Mouse (Mus musculus) lung, postnatal 4 days (tissue): ENCODE data around the gene Ank3.

ENCODE experiments used
- DNase-seq, 2 experiments: peaks; one replicate each; pipeline ENCODE4 v3.0.0; 2021

Ank3 gene

DNA sequence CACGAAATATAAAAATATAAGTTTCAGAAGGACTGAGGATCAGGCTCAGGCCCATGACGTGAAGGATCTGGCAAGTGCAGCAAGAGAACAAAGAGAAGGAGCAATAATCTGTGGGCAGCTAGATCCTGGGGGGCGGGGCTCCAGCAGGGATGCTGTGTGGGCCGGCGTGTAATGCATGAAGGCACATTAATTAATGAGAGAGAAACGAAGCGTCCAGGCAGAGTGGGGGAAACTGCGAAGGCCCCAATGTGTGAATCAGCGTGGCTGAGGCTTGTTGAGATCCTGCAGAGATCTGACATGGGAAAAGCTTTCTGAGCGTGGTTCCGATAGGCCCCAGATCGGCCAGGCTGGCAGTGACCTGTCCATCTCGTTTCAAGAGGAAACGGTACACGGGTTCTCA is 279.7 kb downstream of the Ank3 start:
- no peak for DNase-seq

DNA sequence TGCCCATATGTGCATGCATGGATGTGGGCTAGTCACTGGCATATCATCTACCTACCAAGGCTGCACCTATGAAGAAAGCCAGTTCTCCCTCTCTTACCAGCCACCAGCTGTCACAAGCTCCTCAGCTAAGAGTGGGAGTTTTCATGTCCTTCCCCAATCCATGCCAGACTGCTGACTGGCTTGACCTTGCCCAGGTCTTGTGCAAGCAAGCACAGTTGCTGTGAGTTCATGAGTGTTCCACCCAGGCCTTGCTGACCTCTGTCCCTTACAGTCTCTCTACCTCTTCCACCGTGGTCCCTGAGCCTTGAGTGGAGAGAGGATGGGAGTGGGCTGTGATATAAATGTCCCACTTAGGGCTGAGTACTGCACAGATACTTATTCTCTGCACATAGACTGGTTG is 287.8 kb downstream of the Ank3 start:
- no peak for DNase-seq

DNA sequence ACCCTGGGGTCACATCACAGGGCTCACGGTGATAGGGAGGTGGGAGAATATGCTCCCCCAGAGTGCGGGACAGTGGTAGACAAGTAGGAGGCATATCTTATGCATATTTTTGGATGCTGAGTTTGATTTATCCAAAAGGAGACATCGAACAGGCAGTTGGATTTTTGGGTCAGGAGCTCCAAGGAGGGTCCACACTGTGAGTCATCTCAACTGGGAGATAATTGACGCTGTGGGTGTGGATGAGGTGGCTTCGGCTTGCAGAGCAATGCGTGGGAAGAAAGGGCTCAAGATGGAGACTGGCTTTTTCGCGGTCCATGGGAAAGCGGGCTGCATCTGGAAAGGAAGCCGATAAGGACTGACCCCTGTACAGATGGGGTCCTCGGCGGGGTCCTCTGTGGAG is 290.5 kb downstream of the Ank3 start:
- DNase-seq, result no peak

DNA sequence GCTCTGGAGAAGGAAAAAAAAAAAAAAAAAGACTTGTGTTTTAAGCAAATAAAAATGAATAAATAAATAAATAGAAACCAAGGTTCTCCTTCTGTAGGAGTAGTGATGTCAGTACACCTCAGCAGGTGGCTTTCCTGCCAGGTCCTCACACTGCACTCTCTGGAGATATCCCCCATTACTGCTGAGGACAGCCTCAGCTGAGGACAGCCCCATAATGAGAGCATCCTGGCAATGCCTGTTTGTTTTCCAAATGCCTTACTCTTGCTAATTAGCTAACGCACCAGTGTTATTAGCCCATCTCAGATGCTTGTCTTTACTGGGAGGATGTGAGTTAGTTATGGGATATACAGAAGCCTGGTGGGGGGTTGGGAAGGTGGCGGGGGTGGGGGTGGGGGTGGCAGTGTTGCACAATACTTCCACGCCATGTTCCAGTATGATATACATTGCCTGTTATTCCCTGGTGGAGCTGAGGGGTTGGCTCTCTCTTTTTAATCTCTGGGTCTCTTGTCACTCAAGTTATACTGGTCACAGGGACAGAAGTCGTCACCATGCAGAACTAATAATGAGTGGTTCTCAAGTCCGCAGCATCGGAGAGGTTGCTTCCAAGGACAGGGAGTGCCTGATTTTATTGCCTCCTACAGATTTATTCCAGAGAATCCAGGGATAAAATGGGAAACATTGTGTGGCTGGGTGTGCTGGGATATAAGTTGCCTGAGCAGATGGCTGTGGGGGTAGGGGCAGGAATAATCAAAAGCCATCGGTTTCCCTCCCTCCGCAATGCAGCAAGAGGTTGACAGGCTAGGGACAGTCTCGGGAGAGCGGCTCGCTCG is 291.8 kb downstream of the Ank3 start:
- no peak for DNase-seq

DNA sequence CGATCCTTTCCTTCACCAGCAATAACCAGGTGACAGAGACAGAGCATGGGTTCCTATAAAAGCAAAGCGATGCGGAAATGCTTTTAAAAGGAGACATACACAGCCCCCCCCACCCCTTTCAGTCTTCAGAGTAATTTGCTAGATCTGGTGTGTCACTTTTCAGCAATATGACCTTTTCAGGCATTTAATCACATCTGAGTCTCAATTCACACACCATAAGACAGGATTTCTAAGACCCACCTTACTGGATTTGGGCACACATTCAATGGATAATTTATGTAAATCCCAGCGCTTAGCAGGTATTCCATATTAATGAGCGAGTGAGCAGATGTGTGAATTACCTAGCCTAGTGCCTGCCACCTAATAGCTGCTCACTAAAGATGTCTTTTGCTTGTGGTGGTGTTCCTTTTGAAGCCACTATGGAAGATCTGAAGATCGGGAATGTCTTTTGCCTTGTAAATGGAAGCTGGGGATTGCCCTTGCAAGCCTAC is 292.4 kb downstream of the Ank3 start:
- no peak for DNase-seq

DNA sequence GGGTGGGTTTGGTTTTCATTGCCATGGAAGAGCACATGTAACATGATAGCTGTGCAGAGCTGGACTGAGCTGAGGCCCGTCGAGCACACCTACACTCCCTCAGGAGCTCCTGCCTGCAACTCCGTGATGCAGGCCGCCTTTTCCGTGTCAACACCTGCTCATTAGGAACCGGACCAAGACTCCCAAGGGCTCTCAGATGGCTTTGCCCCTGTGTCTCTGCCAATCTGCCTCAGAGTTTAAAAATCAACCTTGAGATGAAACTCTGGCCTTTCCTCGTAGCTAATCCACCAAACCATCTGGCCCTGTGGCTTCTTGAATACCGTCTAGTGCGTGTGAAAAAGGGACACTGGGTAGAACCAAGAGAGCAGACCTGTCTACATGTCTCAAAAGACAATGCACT is 297.4 kb downstream of the Ank3 start:
- no peak for DNase-seq

DNA sequence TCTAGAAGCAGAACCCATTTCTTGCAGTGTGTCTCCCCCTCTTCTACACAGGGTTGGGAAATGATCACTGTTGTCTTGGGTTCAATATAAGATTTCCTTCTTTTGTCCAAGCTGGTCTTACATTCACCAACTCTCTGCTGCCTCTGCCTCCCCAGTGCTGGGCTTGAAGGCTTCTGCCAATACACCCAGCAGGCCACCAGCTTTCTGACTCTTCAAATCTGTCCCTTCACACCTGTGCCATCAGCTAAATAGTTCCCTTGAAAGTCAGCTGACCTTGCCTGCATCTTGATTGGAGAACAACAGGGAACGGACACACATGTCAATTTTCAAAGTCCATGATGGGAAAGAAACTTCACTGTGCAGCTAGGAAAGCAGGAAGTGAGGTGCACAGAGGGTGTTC is 300.1 kb downstream of the Ank3 start:
- DNase-seq, result no peak

DNA sequence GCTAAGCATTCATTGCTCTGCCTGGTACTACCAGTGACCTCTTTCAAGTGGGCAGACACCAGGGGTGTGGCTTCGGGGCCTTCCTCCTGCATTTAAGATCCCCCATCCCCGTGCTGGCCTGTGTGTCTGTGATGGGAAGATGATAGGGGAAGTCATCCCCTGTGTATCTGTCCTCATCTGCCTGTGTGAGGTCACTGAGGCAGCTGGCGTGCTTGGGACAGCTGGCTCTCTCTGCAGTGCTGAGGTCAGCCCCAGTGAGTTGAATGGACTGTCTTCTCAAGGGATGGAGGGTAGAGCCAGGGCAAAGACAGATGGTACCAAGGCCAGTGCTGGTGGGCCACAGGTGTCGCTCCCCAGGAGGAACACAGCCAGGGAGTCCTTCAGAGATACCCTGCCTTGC is 302.7 kb downstream of the Ank3 start:
- no peak for DNase-seq

DNA sequence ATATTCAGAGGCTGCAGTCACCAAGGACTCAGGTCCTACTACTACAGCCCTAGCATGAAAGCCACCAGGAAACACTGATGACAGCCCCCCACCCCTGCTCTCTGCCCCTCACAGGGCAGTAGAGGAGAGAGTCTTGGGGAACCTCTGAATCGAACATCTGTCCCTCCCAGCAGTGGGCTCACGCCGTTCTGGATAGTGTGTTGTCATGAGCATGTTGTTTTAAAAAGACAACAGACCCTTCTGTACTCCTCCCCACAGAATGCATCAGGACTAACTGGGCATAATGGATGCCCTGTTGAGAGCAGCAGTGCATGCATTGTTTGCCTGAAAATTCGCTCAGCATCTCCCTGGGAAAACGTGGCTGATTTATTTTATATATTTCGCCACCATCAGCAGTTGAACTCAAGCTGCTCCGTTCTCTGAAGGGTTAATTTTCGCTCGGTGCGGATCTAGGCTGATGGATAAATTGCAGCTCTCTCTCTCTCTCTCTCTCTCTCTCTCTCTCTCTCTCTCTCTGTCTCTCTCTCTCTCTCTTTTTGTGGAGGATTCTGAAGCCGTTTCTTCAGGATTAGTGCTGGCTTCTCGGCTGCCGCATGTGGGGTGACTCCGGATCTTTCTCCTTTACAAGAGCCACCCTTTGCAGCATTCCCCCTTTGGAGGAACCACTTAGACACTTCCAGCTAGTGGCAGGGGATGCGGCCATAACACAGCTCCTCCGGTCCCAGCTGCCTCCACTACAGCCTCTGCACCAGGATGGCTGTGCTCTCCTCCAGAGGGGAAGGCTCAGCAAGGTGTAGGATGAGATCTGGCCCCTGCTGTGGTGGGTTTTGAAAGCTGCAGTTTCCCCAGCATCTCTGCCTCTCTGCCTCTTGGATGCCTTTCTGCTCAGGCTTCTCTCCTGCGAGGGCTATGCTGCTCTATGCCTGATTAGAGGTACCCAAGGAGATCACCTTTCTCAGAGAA is 307.5 kb downstream of the Ank3 start:
- DNase-seq, result no peak

DNA sequence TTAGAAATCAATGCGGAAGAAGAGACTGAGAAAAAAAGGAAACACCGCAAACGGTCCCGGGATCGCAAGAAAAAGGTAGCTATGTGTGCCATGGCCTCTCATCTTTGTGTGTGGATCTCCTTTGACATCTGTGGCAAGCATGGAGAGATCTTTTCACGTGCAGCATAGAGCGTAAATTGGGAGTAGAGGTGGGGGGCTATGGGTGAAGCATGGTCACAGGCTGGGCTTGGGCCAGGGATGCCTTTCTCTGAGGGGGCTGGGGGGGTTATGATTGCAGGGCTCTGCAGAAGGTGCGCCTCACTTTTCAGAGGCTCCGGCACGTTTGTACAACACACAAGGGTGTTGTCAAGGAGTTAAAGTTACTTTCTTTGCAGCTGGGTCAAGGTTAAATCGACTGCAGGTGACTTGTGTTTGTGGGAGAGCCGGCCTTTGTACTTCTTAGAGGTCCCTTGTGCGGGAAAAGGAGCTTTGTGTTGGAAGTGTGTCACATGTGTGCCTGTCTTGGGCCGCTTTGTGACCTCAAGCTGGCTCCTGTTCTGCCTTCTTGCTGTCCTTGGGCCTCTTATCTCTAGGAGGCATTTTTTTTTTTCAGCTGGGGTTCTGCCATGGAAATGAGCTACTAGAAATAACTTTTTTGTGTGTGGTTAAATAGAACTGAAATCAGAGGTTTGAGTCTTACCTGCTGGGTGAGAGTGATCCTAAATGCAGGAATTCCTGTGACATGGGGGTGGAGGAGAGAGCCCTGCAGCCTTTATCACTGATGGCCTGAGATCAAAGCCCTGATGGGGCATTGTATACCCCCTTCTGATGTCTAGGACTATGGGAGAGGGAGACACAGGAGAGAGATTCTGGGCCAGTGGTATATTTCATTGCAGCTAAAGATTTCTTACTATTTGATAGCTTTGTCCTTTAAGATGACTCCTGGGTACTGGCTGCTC is 308.5 kb downstream of the Ank3 start:
- no peak for DNase-seq

DNA sequence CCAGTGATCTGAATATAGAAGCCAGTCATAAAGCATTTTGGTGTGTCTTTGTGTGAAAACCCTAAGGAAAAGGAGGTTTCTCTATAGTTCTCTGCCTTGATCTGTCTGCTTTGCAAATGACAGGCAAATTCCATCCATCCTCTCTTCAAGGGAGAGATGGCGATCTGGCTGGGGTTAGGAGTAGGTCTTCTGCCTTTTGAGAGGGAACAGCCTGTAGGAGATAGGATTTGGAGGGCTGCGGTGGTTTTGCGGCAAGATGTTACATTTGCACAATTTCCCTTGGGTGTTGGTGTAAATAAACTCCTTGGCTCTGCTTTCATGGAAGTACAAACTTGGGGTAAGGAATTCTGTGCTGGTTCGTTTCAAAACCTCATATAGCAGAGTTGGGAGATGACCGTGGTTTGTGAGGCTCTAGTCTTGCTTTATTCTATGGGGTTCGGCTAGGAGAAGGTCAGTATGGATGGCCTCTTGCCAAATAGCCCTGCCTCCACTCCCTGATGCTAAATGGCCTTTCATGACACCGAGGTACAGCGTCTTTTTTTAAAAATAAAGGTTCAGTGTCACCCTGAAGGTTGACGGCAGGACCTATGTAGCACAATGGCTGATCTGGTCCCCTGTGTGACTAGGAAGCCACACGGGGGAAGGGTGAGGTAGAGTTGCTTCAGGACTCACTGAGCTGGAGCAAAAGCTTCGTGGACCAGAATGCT is 309.4 kb downstream of the Ank3 start:
- DNase-seq, result no peak

DNA sequence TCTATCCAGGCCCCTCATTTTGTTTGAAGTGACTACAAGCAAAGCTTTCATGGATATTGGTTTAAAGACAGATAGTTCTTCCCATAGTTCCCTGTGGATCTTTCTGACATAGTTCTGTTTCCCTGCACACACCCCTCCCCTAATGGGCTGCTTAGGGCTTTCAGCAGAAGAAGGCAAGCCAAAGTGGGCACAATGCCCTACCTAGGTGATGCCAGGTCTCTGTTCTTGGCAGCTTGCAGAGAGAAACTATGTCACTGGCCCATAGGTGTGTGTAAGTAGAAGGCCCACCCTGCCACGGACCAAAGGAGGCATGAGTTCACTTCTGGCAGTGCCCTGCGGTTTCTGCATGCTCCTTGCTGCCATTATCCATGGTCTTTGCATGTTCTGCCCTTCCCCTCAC is 311.1 kb downstream of the Ank3 start:
- DNase-seq, result no peak

DNA sequence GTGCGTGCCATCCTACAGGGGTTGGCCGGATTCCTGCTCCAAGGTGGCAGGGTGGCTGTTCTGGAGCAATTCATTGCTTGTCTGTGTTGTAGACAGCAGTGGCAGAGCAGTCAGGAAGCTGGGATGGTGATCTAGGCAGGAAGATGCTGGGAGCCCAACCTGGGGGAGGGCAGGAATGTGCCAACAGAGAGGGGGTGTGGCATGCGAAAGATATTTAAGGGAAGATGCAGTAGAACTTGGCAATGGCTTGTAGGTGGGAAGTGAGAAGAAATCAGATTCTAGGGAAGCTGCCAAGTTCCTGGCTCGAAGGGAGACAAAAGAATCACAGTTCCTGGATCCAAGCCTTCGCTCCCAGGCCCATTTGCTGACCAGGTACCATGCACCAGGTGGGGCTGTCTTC is 312.2 kb downstream of the Ank3 start:
- DNase-seq, result no peak

DNA sequence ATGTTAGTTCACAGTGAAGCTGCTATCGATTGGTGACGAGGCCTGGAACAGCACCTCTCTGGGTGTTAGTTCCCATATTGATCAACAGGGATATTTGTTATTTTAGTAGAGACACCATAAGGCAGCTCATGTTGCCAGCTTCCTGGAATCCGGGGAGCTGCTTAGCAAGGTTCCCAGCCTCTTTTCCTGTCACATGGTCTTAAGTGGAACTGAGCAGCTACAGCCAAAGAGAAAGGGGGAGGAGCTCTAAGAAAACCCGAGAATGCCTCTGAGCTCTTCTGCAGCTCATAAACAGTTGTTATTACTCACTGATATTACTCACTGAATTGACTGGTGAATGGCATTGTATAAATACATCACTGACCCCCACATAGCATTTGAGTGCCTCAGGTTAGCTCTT is 318.3 kb downstream of the Ank3 start:
- no peak for DNase-seq

DNA sequence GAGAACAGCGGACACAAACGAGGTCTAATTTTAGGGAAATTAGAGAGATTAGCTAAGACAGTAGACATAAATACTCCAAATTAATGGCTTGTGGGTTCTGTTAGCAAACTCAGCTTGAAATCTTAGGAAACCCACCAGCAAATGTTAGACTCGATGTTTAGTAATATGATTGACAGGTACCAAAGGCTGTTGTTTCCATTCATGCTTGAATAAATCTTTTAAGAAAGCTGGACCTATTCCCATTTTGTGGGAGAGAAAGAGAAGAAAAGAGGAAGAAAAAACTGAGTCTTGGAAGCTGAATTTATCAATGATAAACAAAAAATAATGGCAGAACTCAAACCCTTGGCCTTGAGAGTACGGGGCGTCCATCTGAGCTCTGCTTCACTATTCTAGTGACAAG is 320.8 kb downstream of the Ank3 start:
- DNase-seq, result no peak

DNA sequence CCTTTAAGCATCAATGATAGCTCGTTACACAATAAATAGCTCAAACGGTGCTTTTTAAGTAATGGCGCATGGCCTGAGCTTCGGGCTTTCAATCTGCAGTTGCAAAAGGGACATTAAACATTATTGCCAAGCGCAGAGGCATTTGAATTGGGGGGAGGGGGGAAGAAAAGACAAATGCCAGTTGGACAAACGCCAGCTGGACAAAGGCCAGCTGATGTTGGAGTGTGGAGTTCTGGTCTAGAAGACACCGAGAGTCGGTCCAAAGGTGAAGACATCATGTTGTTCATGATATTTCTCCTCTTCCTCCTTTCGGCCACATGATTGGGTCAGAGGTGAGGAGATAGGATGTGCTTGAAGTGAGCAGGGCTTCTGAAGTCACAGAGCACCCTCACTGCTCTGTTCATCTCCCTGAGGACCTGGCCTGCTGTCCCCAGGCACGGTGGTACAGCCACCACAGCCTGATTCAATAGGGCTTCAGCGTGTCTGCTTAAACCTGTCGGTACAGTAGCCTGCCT is 321.4 kb downstream of the Ank3 start:
- peak; percentile 11 to 32 for DNase-seq

DNA sequence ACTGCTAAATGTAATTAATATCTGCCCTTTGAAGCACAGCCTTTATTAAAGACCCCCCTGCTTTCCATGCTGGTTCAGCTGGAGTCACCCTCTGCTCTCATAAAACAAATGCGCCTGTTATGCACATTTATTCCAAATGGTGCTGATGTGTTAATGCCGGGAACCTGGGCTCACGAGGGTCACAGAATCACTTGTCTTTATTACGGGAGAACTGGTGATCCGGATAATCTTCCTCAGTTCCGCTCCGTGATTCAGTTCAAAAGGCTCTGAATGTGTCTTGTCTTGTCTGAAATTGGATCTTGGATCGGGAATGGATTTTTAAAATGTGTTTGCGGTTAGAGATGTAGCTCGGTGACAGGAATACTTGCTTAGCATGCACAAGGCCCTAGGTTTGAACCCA is 321.9 kb downstream of the Ank3 start:
- DNase-seq, result no peak

DNA sequence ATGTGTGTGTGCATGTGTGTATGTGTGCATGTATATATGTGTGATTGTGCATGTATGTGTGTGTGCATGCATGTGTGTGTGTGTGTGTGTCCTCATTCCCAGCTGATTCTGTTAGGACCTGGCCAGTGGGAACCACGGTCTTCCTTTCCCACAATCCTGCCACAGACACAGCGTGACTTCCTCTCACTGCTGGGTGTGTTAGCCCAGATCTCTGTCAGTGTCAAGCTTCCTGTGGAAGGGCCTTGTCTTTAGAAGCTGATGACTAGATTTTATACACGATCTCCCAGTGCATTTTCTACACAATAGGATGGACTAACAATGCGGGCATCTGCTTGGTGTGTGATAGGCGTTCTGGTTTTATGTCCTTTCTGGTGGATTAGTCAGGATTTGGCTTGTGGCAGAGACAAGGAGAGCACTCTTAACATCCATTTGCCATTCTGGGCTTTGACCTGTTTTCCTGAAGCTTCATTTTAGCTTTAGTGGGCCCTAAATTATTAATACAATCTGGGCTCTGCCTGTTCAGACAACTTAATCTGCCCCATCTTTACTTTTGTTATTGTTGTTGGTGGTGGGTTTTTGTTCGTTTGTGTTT is 322.4 kb downstream of the Ank3 start:
- no peak for DNase-seq

DNA sequence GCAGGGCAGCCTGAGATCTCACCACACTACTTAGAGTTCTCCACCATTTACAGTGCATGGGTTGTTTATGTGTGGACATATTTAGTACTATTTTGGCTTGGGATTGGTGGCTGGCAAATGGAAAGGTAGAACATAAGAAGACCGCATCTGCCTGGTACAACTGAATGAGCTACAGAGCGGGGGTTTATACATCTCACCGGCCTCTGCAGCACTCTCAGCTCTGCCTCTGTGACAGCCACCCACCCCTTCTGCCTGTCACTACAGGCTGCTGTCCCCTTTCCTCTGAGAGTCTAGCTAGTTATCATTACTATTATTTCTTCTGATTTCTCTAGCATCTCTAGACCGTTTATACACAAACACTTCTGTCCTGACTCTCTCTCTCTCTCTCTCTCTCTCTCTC is 325.6 kb downstream of the Ank3 start:
- no peak for DNase-seq

DNA sequence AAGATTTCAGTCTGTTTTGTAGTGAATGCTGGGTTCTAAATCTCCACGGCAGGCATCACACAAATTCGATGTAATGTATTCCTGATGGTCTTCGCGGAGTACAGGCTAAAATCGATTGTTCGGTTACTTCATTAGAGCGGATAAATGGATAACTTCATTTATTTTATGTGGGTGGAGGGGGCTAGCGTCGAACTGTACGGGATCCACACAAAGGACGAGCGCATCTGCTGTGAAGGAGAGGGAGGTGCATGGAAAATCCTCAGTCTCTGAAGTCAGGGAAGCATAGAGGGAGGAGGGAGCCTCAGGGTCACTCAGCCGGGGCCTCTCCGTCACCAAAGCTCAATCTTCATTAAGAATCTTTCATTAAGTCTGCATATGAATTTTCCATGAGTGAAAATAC is 326.5 kb downstream of the Ank3 start:
- no peak for DNase-seq

DNA sequence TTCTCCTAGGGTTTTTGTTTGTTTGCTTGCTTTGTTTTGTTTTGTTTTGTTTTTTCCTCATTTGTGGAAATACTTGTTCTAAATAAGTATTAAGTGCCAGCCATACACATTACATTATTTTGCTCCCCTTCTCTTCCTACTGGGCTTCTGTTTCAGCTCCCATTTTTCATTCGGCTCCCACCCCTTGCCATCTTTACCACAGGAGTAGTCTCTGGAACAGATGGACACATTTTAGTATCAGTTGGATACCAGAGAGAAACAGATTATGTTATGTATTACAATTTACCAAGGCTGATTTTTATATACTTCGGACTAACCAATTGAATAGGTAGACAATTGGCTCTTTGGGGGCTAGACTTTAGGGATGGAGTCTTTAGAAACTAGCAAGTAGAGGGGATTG is 327.7 kb downstream of the Ank3 start:
- DNase-seq, result no peak

DNA sequence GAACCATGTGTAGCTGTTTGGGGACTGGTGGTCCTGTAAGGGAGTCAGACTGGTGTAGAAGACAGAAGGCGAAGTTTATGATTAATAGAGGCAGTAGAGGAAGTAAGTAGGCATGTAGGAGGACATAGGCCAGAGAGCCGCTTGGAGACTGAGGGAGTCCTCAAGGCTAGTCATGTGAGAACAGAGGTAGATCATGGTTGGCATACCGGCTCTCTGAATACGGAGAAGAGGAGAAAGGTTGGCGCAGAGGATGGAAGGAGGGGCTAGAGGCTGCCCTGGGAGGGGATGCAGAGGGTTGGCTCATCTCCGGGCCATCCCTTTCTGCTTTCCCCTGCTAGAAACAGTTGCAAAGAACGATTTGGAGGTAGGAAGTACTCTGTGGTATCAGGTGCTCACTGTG is 328.2 kb downstream of the Ank3 start:
- no peak for DNase-seq
